Mouse (Mus musculus) adrenal gland, adult 8-10 months (tissue): ENCODE results near the gene Krtap9-5. TPM values are rescaled to one million over a fixed set of nuclear protein-coding genes. Genes with fewer than 3 reads are reported as not detected.

ENCODE experiments used
- DNase-seq: peaks from one replicate; pipeline ENCODE4 v3.0.0; 2022
- total RNA-seq, 4 experiments: library from RNA; stranded (reverse); gene quantifications; 2 replicates each; pipeline ENCODE4 v1.2.4; 2022

Krtap9-5 gene
- total RNA-seq = not detected

- DNase-seq = no peak
Observed at GRCm38 (mm10) chr11:99948175-99948574, at the start of gene Krtap9-5. TSS of gene Krtap9-5 (plus strand) at chr11:99948475.

- no peak for DNase-seq
Observed at GRCm38 (mm10) chr11:99907620-99908019, 40.7 kb upstream of the Krtap9-5 start, which contains the start of gene Krtap31-1. TSS of gene Krtap31-1 (plus strand) at chr11:99907920.

GRCm38 (mm10) chr11:99914451-99914850, 33.8 kb upstream of the Krtap9-5 start, which contains the start of gene Gm11565:
TSS of gene Gm11565 (plus strand) at chr11:99914751.
- DNase-seq = no peak

- no peak for DNase-seq
Observed at GRCm38 (mm10) chr11:99935991-99936390, 12.3 kb upstream of the Krtap9-5 start, which contains the start of gene Krtap31-2. TSS of gene Krtap31-2 (plus strand) at chr11:99936291.

GRCm38 (mm10) chr11:99937751-99938264, 10.5 kb upstream of the Krtap9-5 start:
- DNase-seq = no peak

GRCm38 (mm10) chr11:99964213-99964612, 15.9 kb downstream of the Krtap9-5 start:
- no peak for DNase-seq

GRCm38 (mm10) chr11:99965961-99966360, 17.7 kb downstream of the Krtap9-5 start:
- no peak for DNase-seq

- no peak for DNase-seq
Observed at GRCm38 (mm10) chr11:99978953-99979352, 30.7 kb downstream of the Krtap9-5 start, which contains the start of gene Krtap29-1. TSS of gene Krtap29-1 (minus strand) at chr11:99979053.

- no peak for DNase-seq
Observed at GRCm38 (mm10) chr11:99982731-99983130, 34.5 kb downstream of the Krtap9-5 start.

GRCm38 (mm10) chr11:99983442-99983841, 35.2 kb downstream of the Krtap9-5 start:
- no peak for DNase-seq

GRCm38 (mm10) chr11:99985291-99986092, 37.2 kb downstream of the Krtap9-5 start:
- DNase-seq = peak; percentile 11

- DNase-seq = no peak
Observed at GRCm38 (mm10) chr11:99986180-99986647, 37.9 kb downstream of the Krtap9-5 start, which contains the start of gene Krtap16-1. TSS of gene Krtap16-1 (minus strand) at chr11:99986597.

GRCm38 (mm10) chr11:99988530-99988929, 40.3 kb downstream of the Krtap9-5 start:
- DNase-seq = no peak

- DNase-seq = peak; percentile 52
Observed at GRCm38 (mm10) chr11:99989881-99990405, 41.7 kb downstream of the Krtap9-5 start.

- no peak for DNase-seq
Observed at GRCm38 (mm10) chr11:99990571-99990970, 42.3 kb downstream of the Krtap9-5 start.

- DNase-seq = no peak
Observed at GRCm38 (mm10) chr11:99993620-99994383, 45.5 kb downstream of the Krtap9-5 start, which contains the start of gene Krtap17-1. TSS of gene Krtap17-1 (minus strand) at chr11:99993994.

- no peak for DNase-seq
Observed at GRCm38 (mm10) chr11:99994384-99994661, 46.0 kb downstream of the Krtap9-5 start.

GRCm38 (mm10) chr11:99999091-99999490, 50.8 kb downstream of the Krtap9-5 start:
- no peak for DNase-seq
